Mouse (Mus musculus): Measurements from ENCODE around the gene Atp1a3.

DNA sequence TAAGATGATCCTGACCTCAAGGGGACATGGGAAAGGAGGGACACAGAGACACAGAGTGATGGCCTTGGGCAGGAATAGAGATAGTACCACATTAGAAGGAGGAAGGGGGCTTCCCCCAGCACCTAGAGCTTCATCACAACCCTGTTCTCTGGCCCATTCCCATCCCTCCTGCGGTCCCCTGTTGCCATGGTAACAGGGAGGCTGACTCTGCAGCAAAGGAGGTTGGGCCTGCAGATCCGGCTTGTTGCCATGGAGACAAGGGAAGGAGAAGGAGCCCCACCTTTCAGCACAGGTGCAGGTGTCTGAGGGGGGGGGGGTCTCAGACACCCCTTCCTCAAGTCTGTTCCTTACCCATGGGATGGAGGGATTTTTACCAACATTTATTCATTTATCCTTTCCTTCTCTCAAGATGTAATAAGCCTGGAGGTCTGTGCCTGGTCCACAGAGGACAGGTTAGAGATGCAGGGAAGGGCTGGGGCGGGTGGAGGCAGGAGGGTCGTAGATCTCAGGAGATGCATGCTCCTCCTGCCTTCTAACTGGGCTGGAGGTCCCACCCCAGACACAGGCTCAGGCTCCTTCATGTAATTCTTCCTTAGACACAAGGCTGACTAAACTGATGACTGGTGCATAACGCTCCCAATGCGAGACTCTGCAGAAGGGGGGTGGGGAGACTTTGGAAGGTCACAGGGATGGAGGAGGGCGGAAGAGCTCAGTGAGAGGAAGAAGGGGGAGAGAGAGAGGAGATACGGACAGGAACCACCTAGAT lies 2.0 kb upstream of the Atp1a3 start:
- TF ChIP-seq ZC3H11A (IDR thresholded peaks at IDR 0.05; ENCODE audit: borderline replicate concordance, low read depth, low read length) (no peak), HCFC1 (IDR thresholded peaks at IDR 0.05; ENCODE audit: borderline replicate concordance, insufficient read depth, low read length) (no peak), ZNF384 (IDR thresholded peaks at IDR 0.05; ENCODE audit: low read depth, low read length) (no peak)

All from ES-E14 (cell line).